Mouse (Mus musculus) heart, embryonic 12.5 days (tissue): ENCODE data around the gene Pear1. TPM values are rescaled to one million over a fixed set of nuclear protein-coding genes. Genes with fewer than 3 reads are reported as not detected.

Experiments
- ATAC-seq: fragments of 200-750 bp; cut with Nextera tagmentation; 2 replicates; pipeline ENCODE4 v1.8.0; 2017; ENCODE audit warnings: moderate TSS enrichment, moderate library complexity; ENCODE audit not compliant: insufficient number of reproducible peaks, low FRiP score
- H3K27ac ChIP-seq: fragments of 300-500 bp; sonication (generic); 2 replicates; pipeline ENCODE4 v1.5.1; 2016; ENCODE audit warnings: mild to moderate bottlenecking, moderate library complexity; ENCODE audit not compliant: poor library complexity, severe bottlenecking
- H3K27me3 ChIP-seq: fragments of 300-500 bp; sonication (generic); replicated peaks from 2 replicates; pipeline ENCODE4 v1.6.1; 2016; ENCODE audit warnings: mild to moderate bottlenecking, moderate library complexity
- H3K36me3 ChIP-seq: fragments of 300-500 bp; sonication (generic); 2 replicates; pipeline ENCODE4 v1.6.1; 2016; ENCODE audit warnings: mild to moderate bottlenecking, moderate library complexity
- H3K4me1 ChIP-seq: fragments of 300-500 bp; sonication (generic); replicated peaks from 2 replicates; pipeline ENCODE4 v1.6.1; 2016; ENCODE audit warnings: mild to moderate bottlenecking
- H3K4me2 ChIP-seq: fragments of 300-500 bp; sonication (generic); 2 replicates; pipeline ENCODE4 v1.6.1; 2016; ENCODE audit warnings: mild to moderate bottlenecking, moderate library complexity
- H3K4me3 ChIP-seq: fragments of 300-500 bp; sonication (generic); 2 replicates; pipeline ENCODE4 v1.5.1; 2016; ENCODE audit warnings: mild to moderate bottlenecking
- H3K9ac ChIP-seq: fragments of 300-500 bp; sonication (generic); 2 replicates; pipeline ENCODE4 v1.6.1; 2016; ENCODE audit warnings: mild to moderate bottlenecking, moderate library complexity
- H3K9me3 ChIP-seq: fragments of 300-500 bp; sonication (generic); replicated peaks from 2 replicates; pipeline ENCODE4 v1.6.1; 2016; ENCODE audit warnings: mild to moderate bottlenecking, moderate library complexity
- WGBS: fragments of 180-500 bp; shearing (Covaris S2); methylation state at CpG from one replicate; pipeline ENCODE4 v1.1.7; 2016; 5-methylcytosine and 5-hydroxymethylcytosine counted together
- polyA plus RNA-seq: library from polyadenylated mRNA; unstranded; fragments of >200 nt; fragmentation: Nextera tagmentation; extraction: Ambion mirVana; gene quantifications from 2 replicates; pipeline ENCODE4 v1.2.1, GENCODE M21; 2016

The Pear1 gene
- polyA plus RNA-seq, 1 experiment from 2014 or later = 16.1 TPM

DNA sequence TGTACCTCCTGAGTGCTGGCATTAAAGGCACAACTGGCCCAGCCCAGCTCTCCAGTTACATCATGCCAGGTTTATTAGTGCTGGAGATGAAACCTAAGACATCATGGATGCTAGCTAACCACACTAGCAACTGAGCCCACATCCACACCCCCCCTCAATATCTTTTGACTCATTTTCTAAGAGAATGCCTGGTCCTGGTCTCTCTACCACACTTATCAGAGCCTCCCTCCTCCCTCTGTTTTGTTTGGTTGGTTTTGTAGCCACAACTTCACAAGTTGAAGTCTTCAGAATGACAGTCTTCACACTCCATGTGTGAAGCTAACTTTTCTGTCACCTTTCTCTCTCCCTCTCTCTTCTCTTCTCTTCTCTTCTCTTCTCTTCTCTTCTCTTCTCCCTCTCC is 16.8 kb upstream of the Pear1 start:
- H3K27me3 ChIP-seq = peaks cover 13% of the 10 kb centered on the region; the same call in 1 of the 2 replicates
- H3K4me2 ChIP-seq = no peak overlapping the region
- no peak overlapping the region for H3K9ac ChIP-seq
- H3K4me1 ChIP-seq = no peaks in the 10 kb centered on the region
- H3K36me3 ChIP-seq = no peaks in the 10 kb centered on the region
- H3K9me3 ChIP-seq = no peaks in the 10 kb centered on the region
- H3K27ac ChIP-seq = no peak overlapping the region
- H3K4me3 ChIP-seq = no peak overlapping the region
- ATAC-seq = no peak

- 3% methylated on average over 4 of the region's 4 CpGs for WGBS
- no peaks in the 10 kb centered on the region for H3K36me3 ChIP-seq
- H3K9me3 ChIP-seq = no peaks in the 10 kb centered on the region
- ATAC-seq = no peak
- no peak overlapping the region for H3K27ac ChIP-seq
- no peak overlapping the region for H3K4me2 ChIP-seq
- peaks cover 13% of the 10 kb centered on the region; the same call in 1 of the 2 replicates for H3K27me3 ChIP-seq
- no peaks in the 10 kb centered on the region for H3K4me1 ChIP-seq
- H3K4me3 ChIP-seq = no peak overlapping the region
- H3K9ac ChIP-seq = no peak overlapping the region
Observed at GRCm38 (mm10) chr3:87838622-87839021, 14.5 kb upstream of the Pear1 start.

DNA sequence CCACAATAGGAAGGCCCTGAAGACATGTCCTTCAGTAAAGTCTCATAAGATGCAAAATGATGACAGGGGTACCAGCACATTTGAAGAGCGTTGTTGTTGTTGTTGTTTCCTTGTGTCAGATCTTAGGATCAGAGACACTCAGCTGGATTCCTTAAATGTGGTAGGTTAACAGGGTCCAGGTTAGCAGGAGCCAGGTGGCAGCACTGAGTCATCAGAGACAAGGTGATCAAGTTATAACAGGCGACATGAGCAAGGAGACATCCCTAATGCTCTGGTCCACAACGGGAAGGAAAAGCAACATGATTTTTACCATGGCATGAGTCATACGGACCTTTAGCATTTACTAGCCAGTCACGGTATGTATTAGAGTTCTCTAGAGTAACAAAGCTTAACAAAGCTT is 9.4 kb upstream of the Pear1 start:
- 0 out of 2 replicates have a peak, but pooled peaks cover 6% of the 10 kb centered on the region for H3K27me3 ChIP-seq
- no peak overlapping the region for H3K4me3 ChIP-seq
- H3K4me1 ChIP-seq = no peaks in the 10 kb centered on the region
- no peak overlapping the region for H3K27ac ChIP-seq
- no peaks in the 10 kb centered on the region for H3K9me3 ChIP-seq
- no peak for ATAC-seq
- no peaks in the 10 kb centered on the region for H3K36me3 ChIP-seq
- H3K4me2 ChIP-seq = no peak overlapping the region
- no peak overlapping the region for H3K9ac ChIP-seq
- 59% methylated on average over 5 of the region's 5 CpGs for WGBS

DNA sequence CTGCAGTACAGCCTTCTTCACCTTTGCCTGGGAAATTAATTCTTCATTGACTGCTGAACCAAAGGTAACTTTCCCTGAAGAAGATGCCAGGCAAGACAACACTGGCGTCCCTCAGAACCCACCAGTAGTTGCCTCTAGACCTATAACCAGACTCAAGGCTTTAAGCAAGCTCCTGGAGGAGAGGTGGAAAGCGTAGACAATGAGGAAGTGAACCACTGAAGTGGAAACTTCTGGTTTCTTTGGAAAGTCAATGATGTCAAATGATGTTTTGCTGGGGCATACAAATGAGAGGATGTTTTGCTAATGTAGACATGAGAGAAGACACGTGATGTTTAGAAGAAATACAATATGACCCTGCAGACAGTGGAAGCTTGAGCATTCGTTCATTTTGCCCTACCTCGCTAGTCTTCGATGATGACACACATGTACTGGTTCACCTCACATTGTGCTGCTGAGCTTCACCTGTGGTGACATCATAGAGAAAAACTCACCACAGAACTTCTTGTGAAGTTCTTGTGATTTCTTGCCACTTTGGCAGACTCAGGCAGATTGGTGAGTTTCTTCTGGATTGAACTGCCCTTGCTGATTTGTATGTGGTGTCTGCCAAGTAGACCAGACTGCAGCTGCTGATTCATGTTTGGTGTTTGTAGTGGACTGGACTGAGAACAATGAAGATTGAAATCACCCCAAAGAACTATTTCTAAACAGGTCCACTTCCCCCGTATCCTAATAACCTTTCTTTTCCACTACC is 8.2 kb upstream of the Pear1 start:
- H3K27ac ChIP-seq = no peak overlapping the region
- H3K9me3 ChIP-seq = no peaks in the 10 kb centered on the region
- H3K36me3 ChIP-seq = no peaks in the 10 kb centered on the region
- no peak overlapping the region for H3K9ac ChIP-seq
- 78% methylated on average over 7 of the region's 7 CpGs for WGBS
- no peak for ATAC-seq
- H3K27me3 ChIP-seq = 0 out of 2 replicates have a peak, but pooled peaks cover 6% of the 10 kb centered on the region
- H3K4me1 ChIP-seq = no peaks in the 10 kb centered on the region
- H3K4me3 ChIP-seq = no peak overlapping the region
- no peak overlapping the region for H3K4me2 ChIP-seq

GRCm38 (mm10) chr3:87829025-87829424 is 4.9 kb upstream of the Pear1 start:
- Histone ChIP-seq H3K4me2 (no peak overlapping the region), H3K9ac (no peak overlapping the region), H3K27ac (no peak overlapping the region), H3K36me3 (no peaks in the 10 kb centered on the region), H3K4me3 (no peak overlapping the region), H3K4me1 (no peaks in the 10 kb centered on the region), H3K27me3 (0 out of 2 replicates have a peak, but pooled peaks cover 6% of the 10 kb centered on the region), H3K9me3 (no peaks in the 10 kb centered on the region)
- no peak for ATAC-seq
- WGBS = 43% methylated on average over 10 of the region's 10 CpGs

GRCm38 (mm10) chr3:87828435-87828834 is 4.3 kb upstream of the Pear1 start:
- Histone ChIP-seq H3K9me3 (no peaks in the 10 kb centered on the region), H3K4me2 (no peak overlapping the region), H3K27me3 (0 out of 2 replicates have a peak, but pooled peaks cover 6% of the 10 kb centered on the region), H3K4me1 (no peaks in the 10 kb centered on the region), H3K4me3 (no peak overlapping the region), H3K36me3 (no peaks in the 10 kb centered on the region), H3K9ac (no peak overlapping the region), H3K27ac (no peak overlapping the region)
- 35% methylated on average over 4 of the region's 4 CpGs for WGBS
- ATAC-seq = no peak

- H3K9me3 ChIP-seq = no peaks in the 10 kb centered on the region
- H3K36me3 ChIP-seq = no peaks in the 10 kb centered on the region
- no peak overlapping the region for H3K4me2 ChIP-seq
- WGBS = 58% methylated on average over 12 of the region's 12 CpGs
- H3K4me3 ChIP-seq = no peak overlapping the region
- peaks cover 70% of the 10 kb centered on the region for H3K27me3 ChIP-seq
- ATAC-seq = no peak
- H3K9ac ChIP-seq = no peak overlapping the region
- no peak overlapping the region for H3K27ac ChIP-seq
- peaks cover 6% of the 10 kb centered on the region; the same call in 1 of the 2 replicates for H3K4me1 ChIP-seq
Observed at GRCm38 (mm10) chr3:87818226-87818625, 5.9 kb downstream of the Pear1 start.

GRCm38 (mm10) chr3:87816646-87817093 is 7.4 kb downstream of the Pear1 start:
- Histone ChIP-seq H3K4me3 (no peak overlapping the region), H3K4me1 (peaks cover 6% of the 10 kb centered on the region; the same call in 1 of the 2 replicates), H3K4me2 (peak overlapping the region; percentile 28), H3K36me3 (no peaks in the 10 kb centered on the region), H3K9me3 (no peaks in the 10 kb centered on the region), H3K27ac (no peak overlapping the region), H3K9ac (no peak overlapping the region), H3K27me3 (peaks cover 85% of the 10 kb centered on the region)
- 2% methylated on average over 12 of the region's 12 CpGs for WGBS
- no peak for ATAC-seq

GRCm38 (mm10) chr3:87816166-87816565 is 7.9 kb downstream of the Pear1 start:
- 38% methylated on average over 6 of the region's 6 CpGs for WGBS
- H3K27me3 ChIP-seq = peaks cover 90% of the 10 kb centered on the region

GRCm38 (mm10) chr3:87812873-87813272 is 11.2 kb downstream of the Pear1 start:
- no peak overlapping the region for H3K27ac ChIP-seq
- 38% methylated on average over 10 of the region's 10 CpGs for WGBS
- no peaks in the 10 kb centered on the region for H3K36me3 ChIP-seq
- peaks cover 13% of the 10 kb centered on the region for H3K4me1 ChIP-seq
- peaks cover 97% of the 10 kb centered on the region for H3K27me3 ChIP-seq
- no peaks in the 10 kb centered on the region for H3K9me3 ChIP-seq
- H3K4me3 ChIP-seq = no peak overlapping the region
- no peak for ATAC-seq
- no peak overlapping the region for H3K9ac ChIP-seq
- H3K4me2 ChIP-seq = no peak overlapping the region

More at GRCm38 (mm10) chr3:87816166-87816565, 7.9 kb downstream of the Pear1 start:
- Histone ChIP-seq H3K4me3 (no peak overlapping the region), H3K27ac (no peak overlapping the region), H3K9ac (no peak overlapping the region), H3K4me2 (peak overlapping the region; percentile 28), H3K9me3 (no peaks in the 10 kb centered on the region), H3K4me1 (peaks cover 6% of the 10 kb centered on the region; the same call in 1 of the 2 replicates), H3K36me3 (no peaks in the 10 kb centered on the region)
- ATAC-seq = no peak

- Histone ChIP-seq H3K4me2 (no peak overlapping the region), H3K9ac (no peak overlapping the region), H3K4me1 (peaks cover 13% of the 10 kb centered on the region), H3K36me3 (no peaks in the 10 kb centered on the region), H3K27me3 (peaks cover 97% of the 10 kb centered on the region), H3K4me3 (no peak overlapping the region), H3K27ac (no peak overlapping the region), H3K9me3 (no peaks in the 10 kb centered on the region)
- ATAC-seq = no peak
- 70% methylated on average over 4 of the region's 4 CpGs for WGBS
Observed at GRCm38 (mm10) chr3:87812413-87812812, 11.7 kb downstream of the Pear1 start.
